Mouse (Mus musculus) frontal cortex, postnatal 36 days (tissue): ENCODE results near the gene Shf.

Experiments used
- DNase-seq, 2 experiments: peaks; one replicate each; pipeline ENCODE4 v3.0.0; 2022; ENCODE audit warnings: low spot score in 2 of 2

Shf gene

GRCm38 (mm10) chr2:122302574-122303241 lies 66.3 kb downstream of the Shf start:
- DNase-seq, result peak; percentile 51 to 67

- DNase-seq, result no peak
These were observed 66.9 kb downstream of the Shf start for GRCm38 (mm10) chr2:122301921-122302573.

GRCm38 (mm10) chr2:122301081-122301920 lies 67.7 kb downstream of the Shf start:
- peak in 1 of 2 experiments; percentile 18 for DNase-seq

GRCm38 (mm10) chr2:122300656-122301020 lies 68.3 kb downstream of the Shf start:
- no peak for DNase-seq

- DNase-seq, result no peak
These were observed 68.9 kb downstream of the Shf start for GRCm38 (mm10) chr2:122299911-122300655.
